Mouse (Mus musculus) retina, postnatal 1 day (tissue): Measurements from ENCODE around the gene Wdr90.

Source experiments
- DNase-seq: peaks from one replicate; pipeline ENCODE4 v3.0.0-alpha.2; 2012

The Wdr90 gene

DNA sequence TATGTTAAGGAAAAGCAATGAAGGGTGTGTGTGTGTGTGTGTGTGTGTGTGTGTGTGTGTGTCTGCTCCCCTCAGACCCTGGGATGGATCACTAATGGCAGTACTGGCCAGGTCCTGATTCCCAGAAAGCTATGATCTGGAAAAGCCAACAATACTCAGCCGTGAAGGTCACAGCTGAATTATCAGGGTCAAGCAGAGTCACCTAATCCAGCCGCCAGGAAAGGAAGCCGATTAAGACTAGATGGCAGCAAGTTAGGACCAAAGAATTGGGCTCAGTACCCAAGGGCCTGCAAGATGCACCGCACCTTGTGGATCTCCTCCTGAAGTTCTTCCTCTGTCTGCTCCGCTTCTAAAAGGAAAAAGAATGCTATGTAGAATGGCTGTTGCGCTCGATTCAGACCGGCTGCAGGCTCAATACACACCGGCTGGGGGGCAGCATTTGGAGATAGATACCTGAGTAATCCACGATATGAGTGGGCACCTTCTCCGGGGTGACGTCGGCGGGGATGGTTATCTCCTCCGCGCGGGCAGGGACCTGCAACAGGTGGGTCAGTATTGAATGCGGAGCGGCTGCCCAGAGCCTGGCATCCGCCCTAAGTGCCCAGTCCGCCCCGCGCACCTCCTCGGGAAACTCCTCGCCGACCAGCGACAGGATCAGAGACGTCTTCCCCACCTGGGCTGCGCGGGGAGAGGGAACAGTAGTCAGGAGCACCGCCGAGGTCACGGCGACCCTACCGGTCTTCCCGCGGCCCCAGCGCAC lies 17.5 kb downstream of the Wdr90 start:
- no peak for DNase-seq

DNA sequence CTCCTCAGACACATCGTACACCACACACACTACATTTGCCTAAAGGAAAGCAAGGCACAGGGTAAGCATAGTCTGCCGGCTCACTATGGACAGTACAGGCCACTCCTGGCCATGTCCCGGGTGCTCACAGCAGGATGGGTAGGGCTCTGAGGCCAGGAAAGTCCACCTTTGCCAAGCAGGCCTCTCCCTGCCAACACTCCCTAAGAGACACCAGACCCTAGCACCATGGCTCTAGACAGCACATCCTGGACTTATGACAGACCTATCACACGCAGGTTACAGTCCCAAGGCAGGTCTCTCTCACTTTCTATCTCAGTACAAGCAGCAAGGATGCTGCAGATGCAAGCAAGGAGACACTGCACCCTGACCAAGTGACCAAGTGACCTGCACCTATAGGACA lies 18.2 kb downstream of the Wdr90 start:
- DNase-seq = no peak

DNA sequence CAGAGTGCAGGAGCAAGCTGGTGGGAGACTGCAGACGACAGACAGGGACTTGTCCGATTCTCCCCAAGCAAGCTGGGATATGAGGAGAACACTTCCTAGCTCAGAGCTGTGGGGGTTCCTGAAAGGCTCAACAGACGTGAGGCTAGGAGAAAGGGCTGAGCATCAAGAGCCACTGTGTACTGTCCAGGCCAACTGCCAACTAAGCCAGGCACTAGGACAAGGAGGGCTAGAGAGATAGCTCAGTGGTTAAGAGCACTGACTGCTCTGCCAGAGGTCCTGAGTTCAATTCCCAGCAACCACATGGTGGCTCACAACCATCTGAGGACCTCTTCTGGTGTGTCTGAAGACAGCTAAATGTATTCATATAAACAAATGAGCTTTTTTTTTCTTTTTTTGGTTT lies 18.8 kb downstream of the Wdr90 start:
- DNase-seq = no peak

DNA sequence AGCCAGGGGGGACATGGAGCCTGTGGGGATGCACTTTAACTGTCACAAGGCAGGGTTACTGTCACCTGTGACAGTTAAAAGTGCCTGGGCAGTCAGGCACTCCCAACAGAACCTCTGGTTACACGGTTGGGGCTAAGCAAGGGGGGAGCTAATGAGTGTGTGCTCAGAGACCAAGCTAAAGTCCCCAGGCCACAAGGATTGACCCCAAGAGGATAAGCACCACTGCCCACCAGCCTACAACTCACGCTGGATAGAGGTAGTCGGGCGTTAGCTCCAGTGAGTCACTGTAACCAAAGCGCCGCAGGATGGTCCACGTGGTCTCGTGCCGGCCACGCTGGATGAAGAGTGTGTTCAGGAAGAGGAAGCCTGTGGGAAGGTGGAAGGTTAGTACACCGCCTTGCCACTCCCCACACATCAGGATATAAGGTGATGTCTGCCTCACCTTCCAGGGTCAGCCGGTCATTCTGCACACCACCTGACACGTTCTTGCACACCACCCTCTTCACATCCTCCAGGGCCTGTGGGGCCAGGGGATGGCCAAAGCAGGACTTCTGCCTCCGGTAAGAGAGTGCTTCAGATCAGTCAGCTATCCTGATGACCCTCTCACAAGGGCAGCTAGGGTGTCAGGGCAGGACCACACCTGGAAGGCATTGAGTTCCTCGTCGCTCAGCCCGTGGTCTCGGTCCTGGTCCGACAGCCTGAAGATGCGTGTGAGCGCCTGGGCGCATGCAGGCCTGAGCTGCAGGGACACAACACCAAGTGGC lies 20.0 kb downstream of the Wdr90 start, which contains the start of gene Gm20683:
Gene Gm20683, minus strand, starts transcription at position 647 of the 764 bp plus-strand sequence.
- DNase-seq = no peak

DNA sequence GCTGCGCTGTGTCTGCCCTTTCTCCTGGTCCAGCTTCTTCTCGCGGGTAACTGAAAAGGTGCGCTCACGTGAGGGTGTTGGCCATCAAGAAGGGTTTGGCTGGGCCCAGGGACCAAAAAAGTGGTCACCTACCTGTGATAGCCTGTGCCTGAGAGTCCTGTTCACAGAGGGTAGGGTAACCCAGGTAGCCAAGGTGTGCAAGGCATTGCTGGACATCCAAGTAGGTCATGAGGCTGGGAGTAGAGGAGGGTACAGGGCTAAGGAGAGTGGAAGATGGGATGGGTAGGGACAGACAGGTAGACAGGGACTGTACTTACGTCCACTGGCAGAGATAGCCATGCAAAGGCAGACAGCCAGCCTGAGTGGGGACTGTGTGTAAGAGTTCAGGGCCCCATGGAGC lies 20.8 kb downstream of the Wdr90 start:
- no peak for DNase-seq

DNA sequence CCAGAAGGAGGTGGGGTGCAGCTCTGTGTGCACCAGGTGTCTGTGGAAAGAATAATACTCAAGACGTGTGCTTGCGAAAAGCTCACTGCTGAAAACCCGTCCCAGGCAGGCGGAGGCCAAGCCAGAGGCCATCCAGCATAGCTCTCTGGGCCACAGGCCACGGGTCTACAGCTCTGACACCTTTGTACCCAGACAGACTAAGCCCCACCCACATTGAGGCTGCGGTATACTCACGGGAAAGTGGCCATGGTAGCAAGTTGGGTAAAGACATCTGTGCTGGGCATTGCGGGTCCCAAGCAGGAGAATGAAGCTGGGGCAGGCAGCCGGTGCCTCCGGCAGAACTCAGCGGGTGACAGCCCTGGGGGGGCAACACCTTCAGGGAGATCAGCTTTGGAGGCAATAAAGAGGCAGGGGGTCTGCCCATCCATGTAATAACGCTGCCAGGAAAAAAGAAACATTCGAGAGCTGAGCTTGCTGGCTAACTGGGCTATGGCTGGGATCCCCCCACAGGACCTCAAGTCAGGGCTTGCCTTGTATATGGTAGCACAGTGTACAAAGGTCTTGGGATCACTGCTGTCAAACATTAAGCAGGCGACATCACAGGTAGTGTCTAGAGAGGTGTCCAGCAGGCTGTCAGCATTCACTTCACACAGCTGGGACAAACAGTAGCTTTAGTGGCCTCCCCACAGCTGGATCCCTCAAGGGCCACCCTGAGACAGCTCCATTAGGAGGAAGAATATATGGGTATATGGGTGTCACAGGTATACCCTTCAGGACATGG lies 21.7 kb downstream of the Wdr90 start:
- no peak for DNase-seq

DNA sequence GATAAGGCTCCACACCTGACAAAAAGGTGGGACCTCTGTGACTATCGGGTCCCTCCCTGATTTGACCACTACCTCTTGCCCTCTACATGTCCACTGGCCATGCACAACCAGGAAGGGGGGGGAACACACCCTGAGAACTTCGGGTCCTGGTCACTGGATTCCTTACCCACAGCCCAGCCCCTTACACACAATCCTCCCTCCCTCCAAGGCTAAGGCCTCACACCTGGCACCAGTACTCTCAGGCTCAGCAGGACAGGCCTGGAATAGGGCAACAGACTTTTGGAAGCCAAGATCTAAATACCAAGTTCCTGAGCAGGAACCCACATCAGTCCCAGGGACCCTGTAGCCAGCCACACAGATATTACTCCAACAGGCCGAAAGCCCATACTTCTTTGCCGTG lies 22.4 kb downstream of the Wdr90 start:
- DNase-seq = no peak

DNA sequence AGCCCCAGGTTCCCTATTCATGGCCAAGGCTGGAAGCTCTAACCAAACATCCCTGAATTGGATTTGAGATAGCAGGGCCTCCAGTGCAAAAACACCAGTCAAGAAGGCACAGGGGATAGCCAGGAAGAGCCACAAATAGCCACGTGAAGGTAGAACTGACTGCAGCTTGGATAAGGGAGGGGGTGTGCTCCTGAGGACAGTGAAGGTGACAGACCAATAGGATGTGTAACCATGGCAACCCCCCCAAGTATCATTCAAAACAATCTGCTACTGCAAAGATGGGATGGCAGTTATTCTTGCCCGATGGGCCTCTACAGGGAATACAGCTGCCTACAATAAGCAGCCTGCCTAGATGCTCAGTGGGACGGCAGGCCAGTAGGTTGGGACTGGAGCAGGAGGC lies 23.8 kb downstream of the Wdr90 start:
- DNase-seq = peak; percentile 59

DNA sequence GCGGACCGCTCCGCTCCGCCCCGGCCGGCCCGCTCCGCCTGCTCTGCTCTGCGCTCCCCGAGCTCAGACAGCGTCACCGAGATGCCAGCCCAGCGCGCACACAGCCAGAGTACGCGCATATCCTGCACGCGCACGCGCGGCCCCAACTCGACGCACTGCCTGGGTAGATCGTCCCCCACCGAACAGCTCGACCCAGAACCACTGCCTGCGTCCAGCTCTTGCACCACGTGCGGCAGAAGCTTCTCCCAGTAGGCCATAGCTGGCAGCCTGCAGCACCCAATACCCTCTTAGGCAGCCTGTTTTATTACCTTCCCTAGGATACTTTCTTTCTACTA lies 24.3 kb downstream of the Wdr90 start, which contains the start of gene Rhbdl1:
Gene Rhbdl1, minus strand, starts transcription at position 220 of the 335 bp plus-strand sequence.
- DNase-seq = peak; percentile 84

DNA sequence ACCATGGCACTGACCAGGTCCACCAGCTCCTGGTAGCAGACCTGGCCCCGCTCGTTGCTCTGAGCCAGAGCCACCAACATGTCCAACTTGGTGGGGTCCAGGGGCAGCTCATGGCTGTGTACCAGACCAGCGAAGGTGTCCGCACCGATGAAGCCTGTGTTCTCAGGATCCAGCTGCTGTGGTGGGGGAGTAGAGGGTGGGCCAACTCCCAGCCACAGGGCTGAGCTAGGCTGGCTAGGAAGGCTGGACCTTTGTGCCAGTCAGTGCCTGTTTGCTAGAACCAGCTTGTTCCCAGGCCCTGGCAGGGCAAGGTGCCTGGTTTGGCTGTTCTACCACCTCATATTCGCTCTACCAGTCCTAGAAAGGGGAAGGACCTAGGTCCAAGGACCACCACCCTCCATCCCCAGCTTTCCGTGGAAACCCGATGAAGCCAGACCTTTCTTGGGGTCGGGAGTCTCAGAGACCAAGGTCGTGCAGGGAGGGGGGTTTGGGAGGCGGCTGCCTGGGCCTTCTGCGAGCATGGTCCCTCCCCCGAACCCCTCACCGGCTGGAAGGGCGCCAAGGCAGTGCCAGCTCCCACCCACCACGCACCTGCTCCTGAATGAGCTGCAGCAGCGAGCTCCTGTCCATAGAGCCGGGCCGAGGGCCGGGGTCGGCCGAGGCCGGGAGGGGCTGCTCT lies 24.8 kb downstream of the Wdr90 start:
- DNase-seq = no peak

DNA sequence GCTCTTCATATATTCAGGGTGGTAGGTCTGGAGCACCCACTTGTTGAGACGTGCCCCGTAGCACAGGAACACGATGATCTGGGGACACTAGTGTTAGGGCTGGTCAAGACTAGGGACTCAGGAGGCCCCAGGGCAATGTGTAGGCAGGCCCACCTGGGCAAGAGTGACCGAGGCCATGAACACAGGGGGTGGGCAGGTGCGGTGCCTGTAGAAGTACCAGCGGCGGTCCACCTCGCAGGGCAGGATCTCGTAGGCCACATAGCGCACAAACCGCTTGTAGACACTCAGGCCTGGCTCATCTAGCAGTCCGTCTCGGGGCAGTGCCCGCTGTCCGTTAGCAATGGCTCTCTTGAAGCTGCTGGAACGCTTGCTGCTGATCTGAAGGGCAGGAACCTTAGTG lies 25.5 kb downstream of the Wdr90 start:
- no peak for DNase-seq

DNA sequence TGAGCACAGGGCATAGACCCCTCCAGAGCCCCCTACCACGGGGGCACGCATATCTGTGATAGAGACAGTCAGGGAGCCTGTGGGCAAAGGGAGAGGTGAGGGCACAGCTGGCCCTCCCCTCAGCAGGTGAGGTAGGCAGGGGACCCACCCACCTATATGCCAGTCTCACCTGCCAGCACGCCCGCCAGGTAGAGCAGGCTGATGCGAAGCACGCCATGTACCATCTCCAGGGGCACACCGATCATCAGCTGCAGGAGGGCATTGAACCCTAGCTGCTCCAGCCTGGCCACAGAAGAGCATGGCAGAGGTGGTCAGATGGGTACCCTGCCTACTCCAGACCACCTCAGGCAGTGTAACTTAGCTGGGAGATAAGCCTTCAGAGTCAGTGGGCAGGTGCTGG lies 26.0 kb downstream of the Wdr90 start:
- no peak for DNase-seq

DNA sequence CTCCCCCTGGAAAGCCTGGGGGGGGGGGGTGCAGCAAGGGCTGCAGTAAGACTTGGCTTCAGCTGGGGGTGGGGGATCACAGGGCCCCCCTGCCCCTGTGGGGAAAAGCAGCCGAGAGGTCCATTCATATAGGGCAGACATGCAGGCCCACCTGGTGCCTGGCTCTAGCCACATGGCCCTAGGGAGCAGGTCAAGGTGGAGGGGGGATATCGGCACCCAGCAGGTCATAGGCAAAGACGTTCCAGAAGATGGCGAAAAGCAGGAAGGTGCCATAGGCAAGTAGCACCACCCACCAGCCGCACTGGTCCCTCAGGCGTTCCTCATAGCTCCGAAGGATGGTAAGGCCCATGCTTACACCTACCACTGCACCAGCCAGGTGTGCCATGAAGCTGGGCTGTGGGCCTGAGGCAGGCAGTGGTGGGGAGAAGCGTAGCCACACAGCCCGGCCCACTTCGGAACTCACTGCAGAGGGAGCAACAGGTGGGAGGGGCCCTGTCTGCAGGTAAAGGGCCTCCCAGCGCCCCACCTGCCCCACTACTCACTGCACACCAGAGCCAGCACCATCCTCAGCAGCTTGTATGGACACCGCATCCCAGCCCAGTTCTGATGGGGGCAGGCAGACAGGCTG lies 26.6 kb downstream of the Wdr90 start:
- no peak for DNase-seq

DNA sequence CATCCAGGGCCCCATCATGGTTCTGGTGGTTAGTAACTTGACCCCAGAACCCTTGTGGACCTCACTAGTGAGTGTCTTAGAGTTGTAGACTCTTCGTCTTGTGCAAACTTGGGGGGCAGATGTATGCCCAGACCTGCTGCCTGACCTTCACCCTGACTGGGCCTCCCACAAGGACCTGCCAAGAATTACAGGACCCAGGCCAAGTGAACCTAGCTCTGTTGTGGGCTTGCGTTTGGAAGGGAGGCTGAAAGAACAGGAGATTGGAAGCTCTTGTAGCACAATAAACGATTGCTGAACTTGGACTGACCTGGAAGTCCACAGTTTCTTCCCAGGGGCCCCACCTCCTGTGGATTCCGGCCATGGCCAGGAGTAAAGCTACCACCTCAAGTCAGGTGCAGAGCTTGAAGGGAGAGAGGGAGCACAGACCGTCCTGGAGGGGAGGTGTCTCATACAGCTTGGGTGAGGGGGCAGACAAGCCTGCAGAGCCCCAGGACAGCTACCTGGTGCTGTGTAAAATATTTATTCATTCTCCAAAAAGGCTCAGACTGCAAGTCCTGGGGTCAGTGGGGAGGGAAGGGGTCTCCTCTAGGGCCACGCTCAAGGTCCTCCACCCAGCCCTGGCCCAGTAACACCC lies 27.2 kb downstream of the Wdr90 start:
- no peak for DNase-seq

DNA sequence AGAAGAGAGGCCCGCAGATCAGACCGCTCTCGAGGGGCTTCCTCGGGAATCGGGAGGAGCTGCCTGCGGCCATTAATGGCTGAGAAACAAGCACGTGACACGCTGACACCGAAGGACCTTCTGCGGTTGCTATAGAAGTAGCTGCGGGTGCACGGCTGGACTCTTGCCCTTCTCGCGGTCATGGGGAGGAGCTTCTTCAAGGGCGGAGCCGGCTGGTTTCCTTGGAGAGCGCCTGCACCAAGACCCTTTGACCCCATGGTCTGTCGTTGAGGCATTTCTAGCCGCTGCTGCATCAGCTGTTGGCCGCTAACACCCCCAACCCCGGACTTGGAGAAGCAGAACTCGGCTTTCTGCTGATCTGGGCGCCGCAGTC lies 28.0 kb downstream of the Wdr90 start, which contains the start of gene Stub1:
Gene Stub1, minus strand, starts transcription at position 114 of the 373 bp plus-strand sequence.
- DNase-seq = peak; percentile 96

DNA sequence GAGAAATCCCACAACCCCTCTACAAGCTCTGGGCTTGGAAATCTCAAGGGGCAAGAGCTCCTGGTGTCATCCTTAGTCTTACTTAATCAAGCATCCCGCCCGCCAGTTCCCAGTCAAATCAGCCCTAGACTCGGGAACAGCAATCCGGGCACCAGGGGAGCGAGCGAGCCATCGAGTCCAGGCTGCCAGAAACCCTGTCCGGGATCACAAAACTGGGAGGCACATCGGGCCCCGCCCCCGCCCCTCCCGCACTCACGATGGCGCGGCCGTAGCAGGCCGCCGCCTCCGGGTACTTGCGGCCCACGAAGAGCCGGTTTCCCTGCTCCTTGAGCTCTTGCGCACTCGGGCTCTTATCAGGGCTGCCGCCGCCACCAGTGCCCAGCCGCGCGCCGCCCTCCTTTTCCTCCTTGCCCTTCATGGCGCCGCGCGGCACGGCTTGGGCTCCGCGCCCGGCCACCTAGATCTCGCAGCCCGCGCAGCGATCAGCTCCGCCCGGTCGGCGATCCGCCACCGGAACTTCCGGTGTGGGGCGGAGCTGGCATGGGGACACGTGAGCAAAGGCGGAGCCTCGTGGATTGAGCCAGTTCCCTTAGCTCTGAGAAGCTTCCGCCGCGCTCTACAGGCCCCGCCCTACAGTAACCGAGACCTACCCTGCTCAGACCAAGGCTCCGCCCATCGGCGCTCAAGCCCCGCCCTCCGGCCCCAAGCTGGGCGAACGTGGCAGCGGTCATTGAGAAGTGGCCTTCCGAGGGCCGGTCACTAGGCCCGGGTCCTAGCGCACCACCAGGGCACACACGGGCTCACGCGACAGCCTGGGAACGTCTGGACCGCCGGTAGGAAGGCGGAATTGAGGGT lies 28.6 kb downstream of the Wdr90 start:
- DNase-seq = peak; percentile 99

DNA sequence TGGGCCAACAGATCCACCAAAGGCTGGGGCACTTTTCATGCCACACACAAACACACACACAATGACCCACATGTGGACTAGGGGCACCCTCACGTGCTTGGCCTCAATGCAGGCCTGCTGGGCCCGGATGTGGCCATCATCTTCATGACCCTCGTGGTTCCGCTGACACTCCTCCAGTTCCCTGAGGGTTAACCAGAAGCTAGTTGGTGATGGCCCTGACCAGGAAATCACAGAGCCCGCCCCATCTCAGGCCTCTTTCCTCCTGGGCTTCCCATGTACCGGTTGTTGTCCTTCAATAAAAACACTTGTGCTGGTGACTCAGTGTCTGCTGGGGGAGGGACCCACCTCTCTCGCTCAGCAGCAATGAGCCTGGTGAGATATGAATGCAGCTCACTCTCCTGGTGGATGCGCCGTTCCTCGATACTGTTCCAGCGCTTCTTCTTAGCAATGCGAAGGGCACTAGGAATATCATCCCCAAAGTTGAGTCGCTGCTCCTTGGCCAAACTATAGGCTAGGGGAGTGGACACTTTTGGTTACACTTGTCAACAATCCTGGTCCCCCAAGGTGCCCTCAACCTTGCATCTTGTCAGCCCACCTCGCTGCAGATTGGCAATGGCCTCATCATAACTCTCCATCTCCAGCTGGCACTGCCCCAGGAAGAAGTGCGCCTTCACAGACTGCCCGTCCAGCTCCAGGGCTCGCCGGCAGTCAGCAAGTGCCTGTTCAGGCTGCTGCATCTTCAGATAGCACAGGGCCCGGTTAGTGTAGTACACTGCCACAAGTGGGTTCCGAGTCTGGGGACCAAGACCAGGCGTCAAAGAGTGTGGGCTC lies 29.6 kb downstream of the Wdr90 start:
- no peak for DNase-seq

DNA sequence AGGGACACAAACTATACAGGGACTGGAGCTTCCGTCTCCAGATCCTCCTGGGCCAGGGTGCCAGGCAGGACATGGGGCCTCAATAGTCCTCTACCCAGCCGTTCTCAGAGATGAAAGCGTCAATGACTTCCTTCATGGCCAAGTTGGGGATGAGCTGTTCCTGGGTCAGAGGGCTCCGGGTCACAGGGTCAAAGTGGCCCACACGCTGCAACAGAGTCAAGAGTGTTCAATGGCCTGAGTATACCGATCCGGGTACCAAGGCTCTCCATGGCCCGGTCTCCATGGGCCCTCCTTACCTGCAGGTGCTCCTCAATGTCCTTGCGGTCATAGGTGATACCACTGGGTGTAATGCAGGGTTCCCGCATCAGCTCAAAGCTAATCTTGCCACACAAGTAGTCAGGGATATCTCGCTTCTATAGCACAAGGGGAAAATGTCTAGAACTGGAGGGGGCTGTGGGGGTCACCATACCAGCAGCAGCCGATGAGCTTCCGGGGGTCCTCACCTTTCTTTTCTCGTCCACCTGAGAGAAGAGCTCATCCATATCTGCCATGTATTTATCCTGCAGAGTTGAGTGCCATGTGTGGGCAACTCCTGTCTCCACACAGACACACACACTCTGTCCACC lies 30.4 kb downstream of the Wdr90 start:
- DNase-seq = no peak

DNA sequence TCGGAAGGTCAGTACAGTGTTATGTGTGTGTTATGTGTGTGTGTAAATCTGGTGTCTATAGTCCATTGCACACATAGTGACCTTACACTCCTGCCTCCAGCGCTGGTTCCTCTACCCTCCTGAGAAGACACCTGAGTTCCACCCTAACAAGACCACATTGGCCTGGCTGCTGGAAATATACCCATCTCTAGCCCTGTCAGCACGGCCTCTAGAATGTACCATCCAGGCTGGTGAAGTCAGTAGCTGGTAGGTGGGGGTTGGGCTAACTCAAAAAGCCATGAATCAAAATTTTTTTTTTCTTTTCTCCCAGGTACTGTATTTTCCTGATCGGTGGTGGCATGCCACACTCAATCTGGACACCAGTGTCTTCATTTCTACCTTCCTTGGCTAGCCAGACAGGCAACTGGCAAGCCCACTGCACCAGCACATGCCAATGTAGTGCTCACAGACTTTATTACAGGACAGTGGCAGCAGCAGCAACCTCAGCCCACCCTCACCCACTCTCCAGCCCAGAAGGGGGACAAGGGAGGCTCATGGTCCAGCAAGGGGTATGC lies 31.0 kb downstream of the Wdr90 start:
- DNase-seq = no peak
